Mouse (Mus musculus) kidney, postnatal 4 days (tissue): ENCODE results near the gene Pnpla3.
"Not testable (repeated sequence)": the region's sequence is repeated elsewhere in the genome, so short reads cannot be mapped to it uniquely, and the experiment has no call there.

Experiments used
- DNase-seq, 2 experiments: peaks; one replicate each; pipeline ENCODE4 v3.0.0; 2021; ENCODE audit warnings: mixed read lengths in 2 of 2

Pnpla3 gene

DNA sequence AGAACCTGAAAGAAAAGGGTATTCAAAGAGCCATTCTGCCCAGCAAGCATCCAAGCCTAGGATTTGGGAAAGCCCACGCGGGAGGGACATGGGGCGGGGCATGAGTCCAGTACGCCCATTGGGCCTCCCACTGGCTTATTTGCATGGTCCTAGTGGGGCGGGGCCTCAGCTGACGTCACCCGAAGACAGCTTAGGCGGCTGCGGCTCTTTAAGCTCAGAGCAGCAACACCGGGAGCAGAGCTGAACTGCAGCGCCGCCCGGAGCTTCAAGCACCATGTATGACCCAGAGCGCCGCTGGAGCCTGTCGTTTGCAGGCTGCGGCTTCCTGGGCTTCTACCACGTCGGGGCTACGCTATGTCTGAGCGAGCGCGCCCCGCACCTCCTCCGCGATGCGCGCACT lies at the start of gene Pnpla3:
Gene Pnpla3, plus strand, starts transcription at position 238 of the 400 bp plus-strand sequence.
- DNase-seq, result peak; percentile 98

- peak; percentile 32 to 47 for DNase-seq
These were observed 47.0 kb upstream of the Pnpla3 start for GRCm38 (mm10) chr15:84120612-84121011.

DNA sequence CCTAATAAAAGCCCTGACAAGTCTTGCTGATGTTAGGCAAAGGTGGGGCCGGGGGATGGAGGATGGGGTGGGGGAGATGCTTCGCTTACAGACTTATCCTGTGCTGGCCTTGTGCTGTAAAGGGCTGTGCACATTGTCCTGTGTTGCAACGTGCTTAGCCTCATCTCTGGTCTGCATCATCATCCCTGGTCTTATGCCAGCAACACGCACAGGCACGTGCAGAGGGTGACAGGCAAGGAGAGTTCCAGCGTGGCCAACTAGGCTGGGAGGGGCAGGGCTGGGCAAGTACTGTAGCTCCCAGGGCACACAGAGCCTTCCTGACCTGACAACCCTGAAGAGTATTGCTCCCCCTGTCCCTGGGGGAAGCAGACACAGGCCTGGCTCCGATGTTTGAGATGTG lies 46.6 kb upstream of the Pnpla3 start:
- no peak for DNase-seq

- DNase-seq, result no peak
These were observed 44.6 kb upstream of the Pnpla3 start, which contains the start of gene Pnpla5 for GRCm38 (mm10) chr15:84123075-84123474. TSS of gene Pnpla5 (minus strand) at chr15:84123175.

GRCm38 (mm10) chr15:84124086-84124485 lies 43.6 kb upstream of the Pnpla3 start:
- peak; percentile 16 to 32 for DNase-seq

- DNase-seq, result no peak
These were observed 41.2 kb upstream of the Pnpla3 start for GRCm38 (mm10) chr15:84126447-84126846.

GRCm38 (mm10) chr15:84126871-84127270 lies 40.8 kb upstream of the Pnpla3 start:
- no peak for DNase-seq

DNA sequence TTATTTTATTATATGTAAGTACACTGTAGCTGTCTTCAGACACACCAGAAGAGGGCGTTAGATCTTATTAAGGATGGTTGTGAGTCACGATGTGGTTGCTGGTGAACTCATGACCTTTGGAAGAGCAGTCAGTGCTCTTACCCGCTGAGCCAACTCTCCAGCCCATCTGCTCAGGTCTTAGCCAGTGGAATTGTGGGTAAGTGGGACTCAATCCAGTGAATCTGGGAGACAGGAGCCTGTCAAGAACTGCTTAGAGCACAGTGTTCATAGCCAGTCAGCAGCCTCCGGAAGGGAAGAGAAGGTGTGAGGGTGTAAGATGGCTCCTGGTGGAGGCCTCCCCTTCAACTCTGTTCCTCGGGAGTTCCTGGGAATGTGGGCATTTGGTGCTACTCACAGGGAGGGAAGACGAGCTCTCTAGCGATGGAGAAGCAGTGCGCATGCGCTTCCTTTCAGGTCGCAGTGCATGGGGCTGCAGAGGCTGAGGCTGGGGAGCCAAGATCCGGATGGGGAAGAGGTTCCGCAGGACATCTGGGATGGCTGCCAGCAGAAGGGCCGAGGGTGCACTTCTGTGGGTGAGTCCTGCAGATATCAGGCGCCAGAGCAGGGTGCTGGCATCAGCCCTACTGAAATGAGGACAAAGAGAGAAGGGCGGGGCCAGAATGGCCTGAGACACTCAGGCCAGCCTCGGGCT lies 36.4 kb upstream of the Pnpla3 start:
- DNase-seq, result peak; percentile 6 to 17

DNA sequence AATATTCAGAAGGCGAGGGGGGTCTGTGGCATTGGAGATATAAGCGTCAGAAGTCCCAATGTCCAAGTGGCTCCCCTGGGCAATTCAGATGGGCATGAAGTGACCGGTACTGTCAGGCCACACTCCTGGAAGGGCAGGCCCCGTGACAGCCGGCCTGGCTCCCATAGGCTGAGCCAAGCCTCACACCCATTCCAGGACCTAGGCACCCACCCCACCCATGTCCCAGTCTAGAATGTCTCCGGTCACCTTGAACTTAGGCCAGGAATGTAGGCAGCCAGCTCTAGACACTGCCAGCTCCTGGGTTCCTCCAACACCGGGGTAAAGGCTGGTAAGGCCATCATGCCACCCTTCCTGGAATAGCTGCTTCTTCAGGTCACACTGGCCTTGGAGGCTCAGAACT lies 35.7 kb upstream of the Pnpla3 start:
- DNase-seq, result no peak

DNA sequence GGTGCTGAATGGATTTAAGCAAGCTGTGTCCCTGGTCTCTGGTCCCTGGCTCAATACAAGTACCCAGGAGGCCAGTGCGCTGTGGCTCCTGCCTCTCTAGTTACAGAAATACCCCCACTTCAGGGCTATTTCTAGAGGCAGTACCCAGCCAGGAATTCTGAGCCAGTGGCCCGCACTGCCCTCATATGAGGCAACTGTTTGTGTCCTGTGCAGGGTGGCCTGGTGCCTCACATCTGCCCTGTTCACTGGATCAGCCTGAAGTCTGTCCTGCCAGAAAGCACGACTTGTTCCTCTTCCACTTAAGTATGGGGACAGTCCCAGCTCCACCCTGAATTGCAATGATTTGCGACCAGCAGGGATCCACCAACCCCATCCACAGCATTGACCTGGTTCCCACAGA lies 34.2 kb upstream of the Pnpla3 start:
- no peak for DNase-seq

- DNase-seq, result peak; percentile 48 to 52
These were observed 32.2 kb upstream of the Pnpla3 start for GRCm38 (mm10) chr15:84135472-84135871.

- DNase-seq, result no peak
These were observed 30.9 kb upstream of the Pnpla3 start for GRCm38 (mm10) chr15:84136473-84137415.

- no peak for DNase-seq
These were observed 28.0 kb upstream of the Pnpla3 start for GRCm38 (mm10) chr15:84139592-84140005.

DNA sequence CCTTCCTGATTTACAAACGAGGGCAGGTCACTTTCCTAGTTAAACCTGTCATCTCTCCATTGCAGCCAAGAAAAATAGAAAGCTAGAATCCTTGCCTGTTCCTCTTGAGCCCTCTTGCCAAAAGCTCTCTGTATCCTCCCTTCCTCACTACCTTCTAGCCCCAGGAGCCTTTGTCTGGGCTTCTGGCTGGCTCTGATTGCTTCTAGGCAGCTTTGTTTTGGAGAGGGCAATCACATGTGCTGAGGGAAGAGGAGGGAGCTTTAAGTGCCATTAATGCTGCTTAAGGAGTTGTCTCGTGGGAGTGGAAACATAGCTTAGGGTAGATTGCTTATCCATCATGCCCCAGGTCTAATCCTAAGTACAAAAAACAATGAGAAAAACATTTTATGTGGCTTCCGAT lies 27.5 kb upstream of the Pnpla3 start:
- DNase-seq, result no peak

DNA sequence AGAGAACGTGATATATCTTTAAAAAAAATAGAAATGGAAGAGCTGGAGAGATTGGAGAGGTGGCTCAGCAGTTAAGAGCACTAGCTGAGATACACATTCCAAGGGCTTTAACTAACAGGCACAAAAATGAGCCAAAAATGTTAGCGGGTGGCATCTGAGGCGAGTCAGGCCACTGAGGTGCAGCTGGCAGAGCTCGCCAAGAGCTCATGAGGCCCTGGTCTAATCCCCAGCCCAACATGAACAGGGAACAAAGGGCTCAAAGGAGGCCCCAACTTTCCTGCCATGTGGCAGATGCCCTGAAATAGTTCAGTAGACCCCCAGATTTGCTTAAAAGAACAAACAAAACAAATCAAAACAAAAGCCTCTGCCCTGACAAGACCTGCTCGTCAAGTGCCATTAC lies 26.7 kb upstream of the Pnpla3 start:
- DNase-seq, result no peak

DNA sequence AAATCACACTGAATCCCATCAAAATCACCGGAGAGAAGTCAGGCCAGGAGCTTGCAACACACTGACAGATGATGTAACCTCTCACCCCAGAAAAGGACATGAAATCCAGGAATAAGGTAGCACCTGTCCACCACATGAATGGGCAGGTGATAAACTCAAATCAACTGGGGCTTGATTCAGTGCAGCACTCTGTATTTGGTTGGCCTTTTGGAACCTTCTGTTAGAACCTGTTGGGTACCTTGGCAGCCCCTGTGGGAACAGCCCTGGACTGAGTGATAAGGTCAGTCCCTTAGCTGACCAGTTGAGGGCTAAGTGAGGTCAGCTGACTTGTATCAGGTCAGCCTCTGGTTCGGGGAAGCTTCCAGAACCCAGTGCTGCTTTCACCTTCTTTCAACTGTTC lies 11.5 kb upstream of the Pnpla3 start:
- DNase-seq, result no peak

DNA sequence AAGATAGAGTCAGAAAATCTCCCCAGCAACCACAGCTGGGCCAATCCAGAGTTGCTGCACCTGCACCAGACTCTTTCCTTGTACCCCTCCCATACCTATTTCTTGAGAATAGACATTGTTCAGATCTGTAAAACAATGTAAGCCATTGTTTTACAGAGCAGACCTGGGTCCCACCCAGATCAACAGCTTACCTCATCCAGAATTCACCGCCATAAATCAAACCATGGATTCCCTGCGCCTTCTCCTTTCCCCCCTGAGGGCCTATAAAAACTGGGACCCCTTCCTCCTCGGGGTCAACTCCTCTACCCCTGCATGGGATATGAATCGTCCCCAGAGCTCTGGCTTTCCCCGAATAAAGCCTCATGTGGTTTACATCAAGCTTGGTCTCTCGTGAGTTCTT lies 10.1 kb upstream of the Pnpla3 start:
- DNase-seq, result not testable (repeated sequence)

- DNase-seq, result no peak
These were observed 5.8 kb upstream of the Pnpla3 start for GRCm38 (mm10) chr15:84161871-84162270.

- no peak for DNase-seq
These were observed 819 bp upstream of the Pnpla3 start for GRCm38 (mm10) chr15:84166818-84167217.

- DNase-seq, result peak; percentile 43 to 63
These were observed 829 bp downstream of the Pnpla3 start for GRCm38 (mm10) chr15:84168170-84169161.

- DNase-seq, result no peak
These were observed 1.9 kb downstream of the Pnpla3 start for GRCm38 (mm10) chr15:84169511-84169910.

- DNase-seq, result no peak
These were observed 3.5 kb downstream of the Pnpla3 start for GRCm38 (mm10) chr15:84171166-84171565.

GRCm38 (mm10) chr15:84178733-84179132 lies 11.1 kb downstream of the Pnpla3 start:
- no peak for DNase-seq
